Mouse (Mus musculus): ENCODE results near the gene 4921524J17Rik. TPM values are rescaled to one million over a fixed set of nuclear protein-coding genes. Genes with fewer than 3 reads are reported as not detected.
A peak's percentile ranks its signal among the peaks of the same experiment; 100 is the strongest.

The 4921524J17Rik gene
- polyA plus RNA-seq, 1 experiment from 2014 or later = 61.0 TPM

DNA sequence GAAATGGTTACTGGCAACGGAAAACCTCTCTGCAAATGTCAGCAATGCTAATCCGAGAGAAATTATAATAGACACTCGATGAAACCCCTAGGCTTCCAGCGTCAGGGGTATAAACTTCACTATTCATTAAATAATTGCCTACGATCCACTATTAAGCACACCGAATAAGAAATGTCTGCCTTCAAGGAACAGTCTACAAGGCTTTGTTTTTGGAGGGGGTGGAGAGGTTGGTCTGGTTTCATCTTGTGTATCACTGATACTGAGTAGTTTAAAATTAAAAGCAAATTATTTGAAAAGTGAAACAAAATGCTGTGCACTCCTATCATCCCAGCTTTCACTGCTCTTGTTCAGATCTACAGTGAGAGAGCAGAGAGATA lies 372 bp upstream of the 4921524J17Rik start:
- no peak for DNase-seq (ENCODE audit: low spot score)
- no peaks in the 10 kb centered on the region for H3K36me3 ChIP-seq
- WGBS = 5% methylated on average over 6 of the region's 6 CpGs
- H3K27ac ChIP-seq = peak overlapping the region; percentile 98
- H3K9me3 ChIP-seq = no peaks in the 10 kb centered on the region
- peaks cover 30% of the 10 kb centered on the region for H3K4me1 ChIP-seq
- H3K4me3 ChIP-seq = peak overlapping the region; percentile 92
- H3K27me3 ChIP-seq (ENCODE audit: insufficient read depth, poor library complexity, severe bottlenecking) = no peaks in the 10 kb centered on the region

DNA sequence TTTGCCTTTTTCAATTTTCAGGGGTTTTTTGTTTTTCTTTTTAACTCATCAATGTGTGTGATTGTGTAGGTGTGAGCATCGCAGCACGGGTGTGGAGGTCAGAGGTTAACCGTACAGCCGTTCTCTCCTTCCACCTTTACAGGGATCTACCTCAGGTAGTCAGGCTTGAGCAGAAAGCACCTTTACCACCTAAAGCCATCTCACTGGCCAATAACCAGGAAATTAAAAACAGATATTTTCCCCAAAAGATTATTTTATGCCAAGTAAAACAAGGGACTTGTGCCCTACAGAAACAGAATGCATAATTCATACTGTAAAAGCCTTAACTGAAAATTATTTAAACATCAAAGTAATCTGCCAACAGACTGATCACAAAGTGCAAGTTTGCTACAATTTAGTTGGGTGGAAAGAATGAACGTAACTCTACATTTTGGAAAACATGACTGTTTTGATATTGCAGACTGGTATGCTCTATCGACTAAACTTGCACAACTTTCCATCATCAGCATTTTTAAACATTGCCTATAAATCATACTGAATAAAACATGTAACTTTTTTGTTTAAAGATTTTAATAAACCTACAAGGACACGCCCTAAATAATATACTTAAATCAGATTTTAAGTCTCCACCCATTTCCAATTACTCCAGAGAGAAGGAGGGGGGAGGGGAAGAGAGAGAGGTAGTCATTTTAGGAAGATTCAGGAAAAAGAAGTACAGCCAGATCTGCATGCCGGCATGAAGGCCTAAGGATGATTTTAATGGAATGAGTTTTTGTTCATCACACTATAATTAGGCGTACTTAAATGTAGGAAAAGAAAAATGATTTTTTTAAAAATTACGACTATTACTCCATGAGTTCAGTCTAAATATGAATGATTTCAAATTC lies 1.1 kb downstream of the 4921524J17Rik start:
- H3K4me1 ChIP-seq = peaks cover 44% of the 10 kb centered on the region
- no peaks in the 10 kb centered on the region for H3K36me3 ChIP-seq
- no peak for DNase-seq (ENCODE audit: low spot score)
- no peaks in the 10 kb centered on the region for H3K9me3 ChIP-seq
- no peaks in the 10 kb centered on the region for H3K27me3 ChIP-seq (ENCODE audit: insufficient read depth, poor library complexity, severe bottlenecking)
- WGBS = 8% methylated on average over 10 of the region's 10 CpGs
- H3K4me3 ChIP-seq = peak overlapping the region; percentile 92
- H3K27ac ChIP-seq = peak overlapping the region; percentile 98

DNA sequence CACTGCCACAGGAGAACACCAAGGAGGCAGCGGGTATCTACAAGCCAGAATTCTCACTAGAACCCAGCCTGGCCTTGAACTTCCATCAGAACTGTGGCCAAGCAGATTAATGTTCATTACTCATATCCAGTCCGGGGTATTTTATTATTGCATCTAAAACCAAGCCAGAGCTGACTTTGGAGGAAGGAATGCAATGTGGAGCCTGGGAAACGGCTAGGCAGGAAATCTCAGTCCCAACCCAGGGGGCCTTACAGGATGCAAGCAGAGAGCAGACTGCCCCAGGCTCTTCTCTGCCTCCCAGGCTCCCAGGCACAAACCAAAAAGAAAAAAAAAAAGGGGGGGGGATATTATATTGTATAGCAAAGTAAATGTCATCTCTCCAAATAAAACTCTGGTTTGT lies 1.8 kb downstream of the 4921524J17Rik start:
- 14% methylated on average over 3 of the region's 3 CpGs for WGBS

DNA sequence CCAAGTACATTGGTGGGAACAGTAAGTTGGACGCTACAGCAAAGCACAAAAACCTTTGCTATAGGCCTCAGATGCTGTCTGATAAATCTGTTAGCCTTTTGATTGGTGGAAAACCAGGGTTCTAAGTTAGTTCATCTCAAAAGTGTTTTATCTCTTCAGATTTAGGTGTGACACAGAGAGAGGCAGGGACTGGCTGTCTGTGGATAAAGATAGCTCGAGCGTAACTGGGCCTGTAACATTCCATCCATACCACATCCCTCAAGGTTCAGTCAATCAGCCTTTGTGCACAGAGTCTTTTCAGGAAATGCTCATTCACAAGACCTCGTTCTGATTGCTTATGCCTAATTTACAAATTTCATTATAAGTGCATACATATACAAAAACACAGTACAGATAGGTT lies 3.4 kb downstream of the 4921524J17Rik start:
- Histone ChIP-seq H3K4me3 (peak overlapping the region; percentile 38), H3K27me3 (ENCODE audit: insufficient read depth, poor library complexity, severe bottlenecking) (no peaks in the 10 kb centered on the region), H3K4me1 (peaks cover 54% of the 10 kb centered on the region), H3K9me3 (no peaks in the 10 kb centered on the region), H3K27ac (peak overlapping the region; percentile 83), H3K36me3 (no peaks in the 10 kb centered on the region)
- WGBS = 5% methylated on average over 4 of the region's 4 CpGs
- DNase-seq (ENCODE audit: low spot score) = no peak

More for the DNA sequence above, 1.8 kb downstream of the 4921524J17Rik start:
- peak overlapping the region; percentile 82 for H3K27ac ChIP-seq
- DNase-seq (ENCODE audit: low spot score) = no peak
- H3K36me3 ChIP-seq = no peaks in the 10 kb centered on the region
- H3K27me3 ChIP-seq (ENCODE audit: insufficient read depth, poor library complexity, severe bottlenecking) = no peaks in the 10 kb centered on the region
- H3K4me3 ChIP-seq = peak overlapping the region; percentile 92
- H3K4me1 ChIP-seq = peaks cover 50% of the 10 kb centered on the region
- H3K9me3 ChIP-seq = no peaks in the 10 kb centered on the region

DNA sequence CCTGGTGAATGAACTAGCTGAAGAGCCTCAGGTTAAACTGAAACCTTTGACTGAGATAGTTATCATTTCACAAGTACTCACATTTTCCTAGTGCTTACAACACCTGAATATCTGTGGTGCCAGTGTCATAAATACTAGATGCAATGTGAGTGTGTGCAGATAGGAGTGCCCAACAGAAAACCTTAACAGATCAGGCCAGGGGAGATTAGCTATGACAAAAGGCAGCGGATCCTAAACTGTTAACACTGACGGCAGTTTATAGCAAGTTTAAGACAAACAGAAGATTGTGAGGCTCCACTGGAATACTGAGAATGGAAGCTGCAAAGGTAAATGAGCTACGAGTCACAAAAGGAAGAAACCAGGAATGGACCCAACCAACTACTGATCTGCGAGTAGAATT lies 5.6 kb downstream of the 4921524J17Rik start:
- no peak for DNase-seq (ENCODE audit: low spot score)
- WGBS = 49% methylated on average over 4 of the region's 4 CpGs
- no peaks in the 10 kb centered on the region for H3K27me3 ChIP-seq (ENCODE audit: insufficient read depth, poor library complexity, severe bottlenecking)
- H3K27ac ChIP-seq = peak overlapping the region; percentile 72
- peaks cover 55% of the 10 kb centered on the region for H3K4me1 ChIP-seq
- H3K36me3 ChIP-seq = peaks cover 8% of the 10 kb centered on the region; the same call in 1 of the 2 replicates
- H3K4me3 ChIP-seq = no peak overlapping the region
- H3K9me3 ChIP-seq = no peaks in the 10 kb centered on the region

DNA sequence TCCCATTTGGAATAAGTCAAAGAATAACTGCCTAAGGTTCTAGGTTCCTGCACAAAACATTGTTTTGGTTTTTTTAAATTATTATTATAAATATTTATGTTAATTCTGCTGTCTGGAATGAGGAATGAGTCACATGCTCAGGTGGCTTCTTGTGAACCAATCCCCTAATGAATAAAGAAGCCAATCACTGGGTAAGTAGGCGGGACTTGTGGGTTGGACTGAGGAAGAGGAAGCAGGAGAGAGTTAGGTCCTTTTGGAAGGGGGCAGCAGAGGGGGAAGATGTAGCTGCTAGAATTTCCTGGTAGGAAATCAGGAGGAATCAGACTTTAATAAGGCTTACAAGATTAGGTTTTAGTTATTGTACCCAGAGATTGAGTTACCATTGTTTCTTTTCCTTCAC lies 11.3 kb downstream of the 4921524J17Rik start:
- 90% methylated on average over 1 of the region's 1 CpGs for WGBS
- no peak for DNase-seq (ENCODE audit: low spot score)
- H3K27me3 ChIP-seq (ENCODE audit: insufficient read depth, poor library complexity, severe bottlenecking) = no peaks in the 10 kb centered on the region
- H3K4me3 ChIP-seq = no peak overlapping the region
- no peak overlapping the region for H3K27ac ChIP-seq
- peaks cover 31% of the 10 kb centered on the region for H3K4me1 ChIP-seq
- peaks cover 37% of the 10 kb centered on the region for H3K36me3 ChIP-seq
- no peaks in the 10 kb centered on the region for H3K9me3 ChIP-seq

DNA sequence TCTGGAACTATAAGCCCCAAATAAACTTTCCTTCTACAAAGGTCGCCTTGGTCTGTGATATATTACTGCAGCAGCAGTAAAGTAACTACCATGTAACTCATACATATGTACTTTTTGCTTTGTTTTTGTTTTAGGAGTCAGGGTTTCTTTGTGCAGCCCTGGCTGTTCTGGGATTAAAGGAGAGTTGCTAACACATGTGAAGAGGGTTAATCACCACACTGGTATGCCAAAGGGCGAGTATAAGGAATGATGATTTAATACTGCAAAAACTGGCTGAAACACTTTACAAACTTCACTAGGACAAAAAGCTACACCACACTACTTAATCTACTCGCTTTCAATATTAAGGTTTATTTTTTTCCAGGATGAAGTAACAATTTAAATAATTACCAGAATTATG lies 24.1 kb downstream of the 4921524J17Rik start:
- DNase-seq (ENCODE audit: low spot score) = no peak
- no peak overlapping the region for H3K4me3 ChIP-seq
- 73% methylated on average over 3 of the region's 3 CpGs for whole genome bisulfite sequencing
- H3K27ac ChIP-seq = no peak overlapping the region
- H3K9me3 ChIP-seq = no peaks in the 10 kb centered on the region
- peaks cover 22% of the 10 kb centered on the region for H3K36me3 ChIP-seq
- peaks cover 16% of the 10 kb centered on the region for H3K4me1 ChIP-seq
- no peaks in the 10 kb centered on the region for H3K27me3 ChIP-seq (ENCODE audit: insufficient read depth, poor library complexity, severe bottlenecking)

DNA sequence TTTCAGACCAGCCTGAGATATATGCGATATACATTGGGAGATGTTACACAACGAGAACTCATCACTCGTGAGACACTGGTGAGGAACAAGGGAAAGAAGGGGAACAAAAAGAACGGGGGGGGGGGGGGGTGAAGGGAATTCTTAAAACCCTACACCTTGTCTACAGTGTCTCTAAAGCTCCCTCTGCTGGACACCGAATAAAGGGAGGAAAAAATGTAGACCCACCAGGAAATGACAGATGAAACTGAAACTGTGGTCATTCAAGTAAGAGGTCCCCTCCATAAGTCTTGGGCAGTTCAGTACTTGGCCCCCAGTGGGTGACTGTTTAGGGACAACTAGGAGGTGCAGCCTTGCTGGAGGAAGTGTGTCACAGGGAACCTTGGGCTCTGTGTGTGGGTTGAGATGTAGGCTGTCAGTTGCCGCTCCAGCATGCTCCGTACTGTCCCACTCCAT lies 24.6 kb downstream of the 4921524J17Rik start:
- DNase-seq (ENCODE audit: low spot score) = peak; percentile 74
- Histone ChIP-seq H3K4me3 (no peak overlapping the region), H3K36me3 (peaks cover 22% of the 10 kb centered on the region), H3K9me3 (no peaks in the 10 kb centered on the region), H3K27me3 (ENCODE audit: insufficient read depth, poor library complexity, severe bottlenecking) (no peaks in the 10 kb centered on the region), H3K27ac (no peak overlapping the region), H3K4me1 (peaks cover 16% of the 10 kb centered on the region)
- WGBS = 59% methylated on average over 7 of the region's 7 CpGs

DNA sequence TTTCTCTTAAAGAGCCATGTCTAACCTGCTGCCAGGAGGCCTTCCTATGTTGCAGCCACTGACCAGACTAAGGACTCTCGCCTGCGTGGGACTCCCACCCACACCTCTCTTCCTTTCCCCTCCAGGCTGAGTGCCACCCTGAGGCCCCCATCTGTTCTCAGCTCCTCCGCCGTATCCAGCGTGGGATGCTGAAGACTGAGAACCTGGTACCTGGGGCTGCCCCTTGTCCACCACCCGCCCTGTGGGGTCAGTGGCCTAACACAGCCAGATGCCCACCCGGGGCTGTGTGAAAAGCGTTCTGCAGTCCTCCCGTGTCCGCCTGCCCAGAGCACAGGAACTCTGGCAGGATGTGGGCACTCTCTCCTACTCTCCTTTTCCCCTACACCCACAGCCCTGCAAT lies 26.7 kb downstream of the 4921524J17Rik start:
- no peaks in the 10 kb centered on the region for H3K9me3 ChIP-seq
- peak; percentile 71 for DNase-seq (ENCODE audit: low spot score)
- 62% methylated on average over 10 of the region's 10 CpGs for WGBS
- H3K27ac ChIP-seq = peak overlapping the region; percentile 81
- no peaks in the 10 kb centered on the region for H3K27me3 ChIP-seq (ENCODE audit: insufficient read depth, poor library complexity, severe bottlenecking)
- H3K4me3 ChIP-seq = 0 out of 2 replicates have a peak overlapping the region, but pooled peaks have one; percentile 15
- H3K36me3 ChIP-seq = peaks cover 13% of the 10 kb centered on the region; the same call in 1 of the 2 replicates
- peaks cover 16% of the 10 kb centered on the region for H3K4me1 ChIP-seq

DNA sequence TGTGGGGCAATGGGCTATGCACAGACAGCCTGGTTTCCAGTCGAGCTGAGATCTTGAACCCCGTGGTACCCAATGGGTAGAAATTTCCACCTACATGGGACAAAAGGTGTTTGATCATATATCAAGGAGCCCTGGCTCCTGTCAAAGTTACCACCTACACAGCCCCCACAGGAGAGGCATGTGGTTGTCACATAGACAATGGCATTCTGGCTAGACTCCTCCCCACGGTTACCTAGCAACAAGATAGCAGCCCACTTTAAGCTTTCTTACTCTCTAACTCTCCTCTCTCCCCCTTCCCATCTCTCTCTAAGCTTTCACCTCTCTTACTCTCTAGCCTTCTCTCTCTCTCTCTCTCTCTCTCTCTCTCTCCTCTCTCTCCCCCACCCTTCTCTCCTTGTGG lies 27.2 kb downstream of the 4921524J17Rik start:
- Histone ChIP-seq H3K36me3 (peaks cover 12% of the 10 kb centered on the region; the same call in 1 of the 2 replicates), H3K4me1 (peaks cover 16% of the 10 kb centered on the region), H3K27ac (peak overlapping the region; percentile 81; the same call in 1 of the 2 replicates), H3K27me3 (ENCODE audit: insufficient read depth, poor library complexity, severe bottlenecking) (no peaks in the 10 kb centered on the region), H3K4me3 (no peak overlapping the region), H3K9me3 (no peaks in the 10 kb centered on the region)
- WGBS = 33% methylated on average over 3 of the region's 3 CpGs
- DNase-seq (ENCODE audit: low spot score) = peak; percentile 79

DNA sequence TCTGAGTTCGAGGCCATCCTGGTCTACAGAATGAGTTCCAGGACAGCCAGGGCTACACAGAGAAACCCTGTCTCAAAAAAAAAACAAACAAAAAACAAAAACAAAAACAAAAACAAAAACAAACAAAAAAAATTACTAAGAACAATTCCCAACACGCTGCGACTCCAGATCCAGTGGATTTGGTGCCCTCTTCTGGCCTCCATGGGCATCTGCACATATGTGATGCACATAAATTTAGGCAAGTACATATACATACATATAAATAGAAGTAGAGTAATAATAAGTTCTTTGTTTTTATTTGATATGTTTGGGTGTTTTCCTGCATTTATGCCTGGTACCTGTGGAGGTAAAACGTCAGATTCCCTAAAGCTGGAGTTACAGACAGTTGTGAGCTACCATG lies 34.1 kb downstream of the 4921524J17Rik start:
- H3K4me1 ChIP-seq = peaks cover 33% of the 10 kb centered on the region
- H3K4me3 ChIP-seq = no peak overlapping the region
- H3K36me3 ChIP-seq = no peaks in the 10 kb centered on the region
- H3K27me3 ChIP-seq (ENCODE audit: insufficient read depth, poor library complexity, severe bottlenecking) = no peaks in the 10 kb centered on the region
- H3K27ac ChIP-seq = no peak overlapping the region
- 86% methylated on average over 4 of the region's 4 CpGs for WGBS
- DNase-seq (ENCODE audit: low spot score) = peak; percentile 30
- H3K9me3 ChIP-seq = no peaks in the 10 kb centered on the region

DNA sequence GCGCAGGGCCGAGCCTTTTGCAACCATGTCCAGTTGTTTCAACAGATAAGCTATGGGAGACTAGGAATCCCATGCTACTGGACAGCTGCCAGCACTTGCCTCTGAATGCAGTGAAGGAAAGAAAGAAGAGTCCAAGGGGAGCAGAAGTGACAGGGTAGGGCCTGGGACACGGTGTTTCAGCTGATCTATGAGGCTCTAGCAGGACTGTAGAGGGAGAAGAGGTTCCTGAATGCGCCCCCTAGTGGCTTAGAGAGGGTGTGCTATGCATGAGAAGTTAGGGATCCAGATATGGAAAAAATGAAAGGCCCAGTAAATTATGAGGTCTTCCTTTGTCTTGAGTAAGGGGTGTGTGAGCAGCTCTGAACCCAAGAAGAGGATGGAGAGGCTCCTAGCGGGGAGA lies 35.1 kb downstream of the 4921524J17Rik start:
- peak; percentile 86 for DNase-seq (ENCODE audit: low spot score)
- H3K4me1 ChIP-seq = peaks cover 33% of the 10 kb centered on the region
- 44% methylated on average over 5 of the region's 5 CpGs for WGBS
- H3K9me3 ChIP-seq = no peaks in the 10 kb centered on the region
- H3K27ac ChIP-seq = peak overlapping the region; percentile 74; the same call in 1 of the 2 replicates
- H3K27me3 ChIP-seq (ENCODE audit: insufficient read depth, poor library complexity, severe bottlenecking) = no peaks in the 10 kb centered on the region
- H3K4me3 ChIP-seq = no peak overlapping the region
- no peaks in the 10 kb centered on the region for H3K36me3 ChIP-seq

DNA sequence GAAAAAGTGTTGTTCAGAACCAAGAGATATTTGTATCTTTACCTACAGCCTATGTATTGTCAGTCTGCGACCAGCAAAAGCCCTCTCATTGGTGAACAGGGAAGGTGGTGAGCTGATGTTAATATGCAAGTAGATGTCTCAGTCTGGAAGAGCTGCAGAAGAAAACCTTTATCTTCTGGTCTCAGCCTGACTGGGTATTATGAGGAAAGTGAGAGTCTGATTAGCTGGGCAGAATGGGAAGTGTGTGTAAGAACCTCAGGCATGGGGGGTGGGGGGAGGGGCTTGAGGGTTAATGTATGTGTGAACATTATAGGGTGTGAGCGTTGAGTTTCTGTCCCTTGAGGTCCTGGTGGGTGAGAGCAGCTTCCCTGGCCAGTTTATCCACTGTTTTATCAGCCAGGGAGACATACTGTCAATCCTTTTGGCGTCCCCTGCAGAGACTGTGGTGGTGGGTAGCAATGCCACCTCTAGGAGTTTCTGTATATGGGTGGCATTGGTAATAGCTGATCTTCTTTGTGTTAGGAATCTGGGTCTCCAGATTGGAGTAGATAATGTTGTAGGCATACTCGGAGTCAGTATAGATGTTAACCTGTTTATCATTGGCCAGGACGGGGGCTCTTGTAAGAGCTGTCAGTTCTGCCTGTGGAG lies 36.1 kb downstream of the 4921524J17Rik start:
- no peaks in the 10 kb centered on the region for H3K9me3 ChIP-seq
- peaks cover 33% of the 10 kb centered on the region for H3K4me1 ChIP-seq
- no peak overlapping the region for H3K4me3 ChIP-seq
- no peaks in the 10 kb centered on the region for H3K27me3 ChIP-seq (ENCODE audit: insufficient read depth, poor library complexity, severe bottlenecking)
- H3K36me3 ChIP-seq = no peaks in the 10 kb centered on the region
- peak; percentile 39 for DNase-seq (ENCODE audit: low spot score)
- 54% methylated on average over 5 of the region's 5 CpGs for WGBS
- 0 out of 2 replicates have a peak overlapping the region, but pooled peaks have one; percentile 74 for H3K27ac ChIP-seq
